Mouse (Mus musculus) T-helper 17 cell (primary cell): ENCODE data around the gene Tmem176b.

Experiments used
- in situ Hi-C, 2 experiments: fragments of 300-600 bp; cut with MboI, MseI; formaldehyde crosslinking; loops; 1 replicate in 1 of 2; 2 replicates in 1 of 2; pipeline ENCODE4 v1.15.1; 2025; ENCODE audit warnings: high pct_unique_total_duplicates in 2 of 2

Gene Tmem176b

GRCm38 (mm10) chr6:48803406-48804051 is 37.8 kb downstream of the Tmem176b start:
- in situ Hi-C loops: no loop called here

DNA sequence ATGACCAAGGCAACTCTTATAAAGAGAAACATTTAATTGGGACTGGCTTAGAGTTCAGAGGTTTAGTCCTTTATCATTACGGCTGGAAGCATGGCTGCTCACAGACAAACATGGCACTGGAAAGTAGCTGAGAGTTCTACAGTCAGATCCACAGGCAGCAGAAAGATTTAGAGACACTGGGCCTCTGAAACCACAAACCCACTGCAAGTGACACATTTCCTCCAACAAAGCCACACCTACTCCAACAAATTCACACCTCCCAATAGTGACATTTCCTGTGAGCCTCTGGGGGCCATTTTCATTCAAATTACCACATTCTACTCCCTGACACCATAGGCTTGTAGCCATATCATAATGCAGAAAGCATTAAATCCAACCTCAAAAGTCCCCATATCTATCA is 39.4 kb downstream of the Tmem176b start:
- in situ Hi-C loops: no loop called here

GRCm38 (mm10) chr6:48787867-48788266 is 53.4 kb downstream of the Tmem176b start:
- in situ Hi-C loops: loop anchor here in 1 of 2 experiments (10.0 kb wide), 1 partner anchor 493 kb away; no protein-coding TSS in a partner anchor

DNA sequence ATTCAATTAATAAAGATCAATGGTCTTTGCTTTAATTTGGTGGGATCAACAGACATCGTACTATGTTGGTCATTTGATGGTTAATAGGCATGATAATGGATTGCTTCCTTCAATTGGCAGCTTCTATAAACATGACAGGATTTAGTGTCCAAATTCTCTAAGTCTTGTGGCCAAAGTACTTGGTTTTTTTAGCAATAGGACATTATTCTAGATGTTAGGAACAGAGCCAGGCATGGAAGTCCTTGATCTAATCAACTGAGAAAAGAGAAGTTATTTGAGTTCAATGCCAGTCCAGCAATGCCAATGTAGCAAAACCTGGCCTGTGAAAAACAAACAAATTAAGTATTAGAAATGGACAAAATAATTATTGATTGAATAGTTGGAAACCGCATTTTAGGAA is 55.7 kb downstream of the Tmem176b start:
- in situ Hi-C loops: loop anchor here in 1 of 2 experiments (10.0 kb wide), 1 partner anchor 491 kb away; no protein-coding TSS in a partner anchor

GRCm38 (mm10) chr6:48785189-48785588 is 56.1 kb downstream of the Tmem176b start:
- in situ Hi-C loops: loop anchor here in 1 of 2 experiments (10.0 kb wide), 1 partner anchor 490 kb away; no protein-coding TSS in a partner anchor

DNA sequence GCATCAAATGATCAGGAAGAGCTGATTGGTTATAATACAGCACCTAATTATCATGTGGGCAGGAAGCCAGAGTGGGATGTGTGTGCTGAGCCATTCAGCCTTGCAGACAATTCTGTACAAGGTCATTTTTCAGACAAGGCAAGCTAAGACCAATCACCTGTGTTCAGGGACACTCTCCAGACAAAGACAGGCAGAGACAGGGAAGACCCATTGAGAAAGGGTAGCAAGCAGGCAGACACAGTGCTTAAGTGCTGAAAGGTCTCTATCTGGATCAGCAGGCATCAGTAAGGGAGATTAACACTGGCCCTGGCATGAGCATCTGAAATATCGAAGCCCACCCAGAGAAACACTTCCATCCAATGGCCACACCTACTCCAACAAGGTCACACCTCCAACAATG is 56.9 kb downstream of the Tmem176b start:
- in situ Hi-C loops: loop anchor here in 1 of 2 experiments (10.0 kb wide), 1 partner anchor 490 kb away; no protein-coding TSS in a partner anchor
